Mouse (Mus musculus): Measurements from ENCODE around the gene Thrb.

Thrb gene

DNA sequence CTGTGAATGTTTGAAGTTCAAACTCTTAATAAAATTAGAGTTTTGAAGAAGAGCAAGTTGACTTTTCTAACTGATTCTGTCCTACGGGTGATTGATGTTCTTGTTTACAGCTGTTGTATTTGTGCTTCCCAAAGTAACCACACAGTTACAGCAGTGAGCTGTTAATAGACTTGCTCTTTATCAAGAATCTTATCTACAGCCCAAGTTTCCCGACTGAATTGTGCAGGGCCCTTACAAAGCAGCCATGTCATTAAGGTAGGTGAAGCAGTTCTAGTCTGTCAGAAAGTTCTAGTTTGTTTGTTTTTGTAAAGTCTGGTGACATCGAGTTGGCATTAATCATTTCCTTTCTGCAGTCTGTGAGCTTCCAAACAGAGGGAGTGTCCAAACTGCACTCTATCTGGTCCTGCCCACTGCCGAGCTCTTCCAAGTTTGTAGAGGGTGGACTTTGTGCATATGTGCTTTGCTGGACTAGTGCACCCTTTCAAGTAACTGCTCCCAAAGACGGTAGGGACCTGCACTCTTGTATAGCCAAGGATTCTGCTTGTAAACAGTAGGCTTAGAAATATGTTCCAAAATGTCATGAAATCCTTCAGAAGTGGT lies 124.2 kb downstream of the Thrb start:
- no peak for DNase-seq (ENCODE audit: low spot score)

DNA sequence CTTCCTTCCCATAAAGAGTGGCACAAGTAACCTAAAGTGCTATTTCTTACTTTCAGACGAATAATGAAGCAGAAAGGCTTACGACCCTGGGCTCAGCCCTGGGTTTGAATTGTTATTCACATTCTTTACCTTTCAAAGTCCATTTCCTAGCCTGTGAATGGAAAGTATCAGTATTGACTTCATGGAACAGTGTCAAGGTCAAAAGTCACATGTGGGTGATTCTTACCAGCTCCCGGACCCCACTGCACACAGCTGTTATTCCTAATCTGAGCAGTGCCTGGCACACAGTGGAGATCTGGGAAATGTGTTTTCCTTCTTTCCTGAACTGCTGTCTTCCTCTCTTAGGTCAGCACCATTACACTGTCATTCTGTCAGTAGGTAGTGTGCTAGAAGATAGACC lies 125.3 kb downstream of the Thrb start:
- no peak for DNase-seq (ENCODE audit: low spot score)

DNA sequence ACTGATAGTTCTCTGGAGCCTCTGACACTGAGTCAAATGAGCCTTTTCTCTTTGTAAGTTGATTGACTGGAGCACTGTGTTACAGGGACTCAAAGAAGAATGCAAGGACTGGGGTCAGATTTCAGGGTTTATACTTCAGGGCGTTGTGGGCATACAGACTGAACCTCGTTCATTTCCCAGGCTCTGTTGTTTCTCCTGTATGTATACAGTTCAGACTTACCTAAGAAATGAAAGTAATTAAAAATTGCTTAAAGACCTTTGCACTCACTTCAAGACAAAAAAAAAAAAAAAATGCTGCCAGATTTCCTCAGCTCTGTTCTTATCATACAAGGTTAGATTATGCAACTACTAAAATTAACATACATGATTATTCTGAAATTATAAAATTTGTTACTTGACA lies 126.2 kb downstream of the Thrb start:
- no peak for DNase-seq (ENCODE audit: low spot score)

GRCm38 (mm10) chr14:17803934-17804602 lies 144.0 kb downstream of the Thrb start:
- DNase-seq (ENCODE audit: low spot score), result no peak

DNA sequence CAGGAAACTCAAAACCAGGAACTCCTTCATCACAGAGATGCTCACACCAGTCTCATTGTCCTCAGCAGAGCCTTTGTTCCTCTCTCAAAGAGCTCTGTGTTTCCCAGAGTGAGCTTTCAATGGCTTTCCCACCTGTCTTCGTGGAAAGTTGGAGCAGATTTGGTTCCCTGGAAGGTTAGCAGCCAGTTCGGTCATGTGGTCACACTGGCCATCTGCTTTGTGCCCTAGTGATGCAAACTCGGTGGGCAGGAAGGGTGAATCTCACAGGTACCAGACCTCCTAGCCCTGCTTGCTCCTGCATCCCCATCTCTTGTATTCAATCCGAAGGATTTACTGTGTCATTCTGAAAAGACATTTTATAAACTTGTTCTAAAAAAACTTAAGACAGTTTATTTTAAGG lies 151.0 kb downstream of the Thrb start:
- DNase-seq (ENCODE audit: low spot score), result no peak

DNA sequence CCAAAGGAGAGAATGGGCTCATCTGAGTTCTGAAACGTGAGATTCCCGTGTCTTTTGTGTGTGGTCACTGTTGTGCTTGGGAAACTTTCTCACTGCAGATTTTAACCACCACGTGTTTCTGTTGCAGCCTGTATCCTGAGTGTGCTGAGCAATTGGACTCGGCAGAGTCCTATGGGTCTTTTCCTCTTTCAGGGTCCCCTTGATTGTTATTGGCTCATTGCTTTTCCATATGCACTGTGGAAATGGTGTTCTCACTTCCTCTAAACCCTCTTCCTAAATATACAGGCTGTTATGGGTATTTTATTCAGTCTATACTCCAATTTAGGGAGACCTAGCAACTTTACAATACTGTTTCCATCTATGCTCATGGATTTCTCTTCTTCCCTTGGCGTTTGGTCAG lies 152.4 kb downstream of the Thrb start:
- no peak for DNase-seq (ENCODE audit: low spot score)

DNA sequence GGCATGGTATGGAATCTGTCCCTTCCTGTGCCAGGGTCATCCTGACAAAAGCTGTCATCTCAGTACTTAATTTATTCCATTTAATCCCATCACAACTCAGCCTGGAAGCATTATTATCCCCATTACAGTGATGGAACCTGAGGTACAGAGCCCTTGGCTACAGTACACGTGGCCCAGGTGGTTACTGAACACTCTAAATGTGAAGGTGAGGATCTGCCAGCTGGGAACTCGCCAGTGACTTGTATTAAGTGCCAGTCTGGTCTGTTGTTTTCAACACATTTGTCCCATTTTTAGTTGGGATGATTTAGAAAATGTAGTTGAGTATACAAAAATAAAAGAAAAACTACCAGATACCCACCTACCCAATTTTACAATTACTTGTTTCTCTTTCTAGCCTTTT lies 155.0 kb downstream of the Thrb start:
- DNase-seq (ENCODE audit: low spot score), result no peak

- no peak for DNase-seq (ENCODE audit: low spot score)
Observed at GRCm38 (mm10) chr14:17818086-17818485, 158.0 kb downstream of the Thrb start.

DNA sequence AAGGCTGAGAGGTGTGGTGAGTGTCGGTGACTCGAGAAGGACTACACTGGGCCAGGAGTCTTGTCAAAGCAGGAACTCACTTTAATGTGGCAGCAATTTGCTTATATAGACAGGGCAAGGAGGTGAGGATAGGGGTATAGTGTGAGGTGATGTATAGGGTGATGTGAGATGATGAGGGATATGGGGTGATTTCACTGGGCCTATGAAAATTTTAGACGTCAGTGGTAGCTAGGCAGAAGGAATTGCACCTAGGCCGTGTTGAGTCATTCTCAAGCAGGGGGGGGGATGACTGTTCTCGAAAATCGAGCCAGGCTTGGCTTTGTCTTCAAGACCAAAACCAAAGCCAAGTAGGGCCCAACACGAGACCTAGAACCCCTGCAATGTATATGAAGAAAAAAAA lies 162.7 kb downstream of the Thrb start:
- DNase-seq (ENCODE audit: low spot score), result no peak

- no peak for DNase-seq (ENCODE audit: low spot score)
Observed at GRCm38 (mm10) chr14:17827401-17827800, 167.3 kb downstream of the Thrb start.

DNA sequence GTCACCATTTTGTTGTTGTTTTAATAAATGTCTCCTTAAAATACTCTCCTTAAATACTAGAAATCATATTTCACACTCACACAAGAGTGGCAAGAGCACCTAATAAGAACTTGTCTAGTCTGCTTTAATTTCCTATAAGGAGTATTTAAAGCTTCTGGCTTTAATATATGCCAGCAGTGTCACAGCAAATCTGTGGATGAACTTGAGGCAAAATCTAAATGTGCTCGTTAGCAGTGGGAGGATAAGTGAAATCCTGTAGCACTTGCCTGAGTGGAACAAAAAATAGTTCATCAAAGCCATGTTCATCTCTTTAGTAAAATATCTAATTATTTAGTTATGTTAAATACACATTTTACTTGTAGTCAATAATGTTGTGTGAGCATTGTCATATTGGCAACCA lies 175.7 kb downstream of the Thrb start:
- DNase-seq (ENCODE audit: low spot score), result no peak

GRCm38 (mm10) chr14:17836766-17837165 lies 176.7 kb downstream of the Thrb start:
- no peak for DNase-seq (ENCODE audit: low spot score)

GRCm38 (mm10) chr14:17845003-17845697 lies 185.1 kb downstream of the Thrb start:
- no peak for DNase-seq (ENCODE audit: low spot score)

DNA sequence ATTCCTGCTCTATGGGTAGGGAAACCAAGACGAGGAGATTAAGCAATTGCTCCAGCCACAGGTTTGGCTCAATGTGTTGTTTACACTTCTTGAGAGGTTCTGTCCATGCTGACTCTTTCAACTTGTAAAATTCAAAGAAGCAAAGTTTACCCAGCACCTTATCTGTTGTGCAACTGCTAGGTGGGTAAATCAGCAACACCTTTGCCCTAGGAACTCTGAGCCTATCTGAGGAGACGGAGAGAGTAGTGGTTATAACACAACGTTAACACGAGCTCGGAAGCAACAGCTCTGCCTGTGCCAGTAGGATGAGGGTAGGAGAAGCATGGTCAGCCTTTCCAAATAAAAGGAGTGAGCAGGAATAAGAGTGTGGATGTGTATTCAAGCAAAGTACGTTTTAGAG lies 185.8 kb downstream of the Thrb start:
- DNase-seq (ENCODE audit: low spot score), result no peak

DNA sequence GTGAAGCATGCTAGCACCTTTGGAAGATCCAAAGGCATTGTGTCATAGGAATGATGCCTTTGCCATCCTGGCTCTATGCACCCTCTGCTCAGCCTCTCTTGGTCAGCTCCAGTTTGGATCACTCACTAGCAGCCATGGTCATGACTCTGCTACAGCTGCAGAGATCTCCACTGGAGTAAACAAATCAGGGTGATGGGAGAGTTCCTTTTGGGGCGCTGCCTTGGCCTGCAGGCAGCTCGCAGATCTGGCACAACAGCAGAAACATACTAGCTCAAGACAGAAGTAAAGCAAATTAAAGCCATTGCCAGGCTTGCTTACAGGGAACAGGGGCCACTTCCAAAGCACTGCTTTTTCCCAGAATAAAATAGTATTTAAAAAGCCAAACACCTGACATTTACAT lies 186.6 kb downstream of the Thrb start:
- DNase-seq (ENCODE audit: low spot score), result no peak

DNA sequence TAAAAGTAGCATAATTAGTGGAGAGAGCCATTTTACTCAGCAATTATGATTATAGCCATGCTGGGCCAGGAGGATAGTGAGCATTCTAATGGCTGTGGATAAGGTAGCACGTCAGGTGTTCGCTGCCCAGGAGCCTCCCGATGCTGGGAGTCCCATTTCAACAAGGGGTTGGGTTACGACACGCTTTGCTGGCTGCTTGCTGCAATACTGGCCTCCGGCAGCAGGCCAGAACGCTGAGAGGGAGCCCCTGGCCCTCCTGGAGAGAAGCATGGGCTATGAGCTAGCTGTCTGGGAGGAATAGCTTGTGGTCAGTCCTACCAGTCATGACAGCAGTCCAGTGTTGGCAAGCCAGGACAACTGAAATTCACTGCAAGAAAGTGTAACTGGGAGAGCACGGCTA lies 187.2 kb downstream of the Thrb start:
- DNase-seq (ENCODE audit: low spot score), result no peak

DNA sequence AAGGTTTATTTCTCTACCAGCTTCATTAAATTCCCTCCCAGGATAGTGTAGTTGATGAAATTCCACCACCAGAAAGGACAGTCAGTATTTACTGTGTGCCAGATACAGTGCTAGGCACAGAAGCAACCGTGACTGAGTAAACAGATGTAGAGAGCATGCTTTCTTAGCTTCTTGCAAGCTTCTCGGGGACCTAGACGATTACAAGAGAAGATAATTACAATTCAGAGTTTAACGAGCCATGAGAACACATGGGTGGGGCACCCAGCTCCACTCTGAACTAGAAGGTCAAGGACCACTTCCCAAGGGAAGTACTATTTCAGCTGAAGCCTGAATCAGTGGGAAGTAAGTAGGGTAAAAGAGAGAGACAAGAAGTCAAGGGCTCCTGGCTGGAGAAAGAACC lies 190.3 kb downstream of the Thrb start:
- DNase-seq (ENCODE audit: low spot score), result no peak

DNA sequence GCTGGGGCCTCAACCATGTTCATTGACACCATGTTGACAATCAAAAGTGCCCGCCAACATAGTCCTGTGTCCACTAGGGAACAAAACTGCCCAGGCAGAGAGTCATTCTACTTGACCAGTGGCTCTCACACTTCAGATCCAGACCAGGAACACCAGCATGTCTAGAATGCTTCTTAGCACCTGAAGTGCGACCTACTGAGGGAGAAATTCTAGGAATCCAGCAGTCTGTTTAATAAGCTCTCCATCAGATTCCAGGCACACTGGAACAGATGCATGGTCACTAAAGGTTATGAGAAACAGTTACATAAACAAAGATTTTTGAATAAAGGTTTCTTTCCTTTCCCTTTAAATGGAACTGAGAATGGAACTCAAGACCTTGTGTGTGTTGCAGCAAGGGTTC lies 192.2 kb downstream of the Thrb start:
- DNase-seq (ENCODE audit: low spot score), result no peak

DNA sequence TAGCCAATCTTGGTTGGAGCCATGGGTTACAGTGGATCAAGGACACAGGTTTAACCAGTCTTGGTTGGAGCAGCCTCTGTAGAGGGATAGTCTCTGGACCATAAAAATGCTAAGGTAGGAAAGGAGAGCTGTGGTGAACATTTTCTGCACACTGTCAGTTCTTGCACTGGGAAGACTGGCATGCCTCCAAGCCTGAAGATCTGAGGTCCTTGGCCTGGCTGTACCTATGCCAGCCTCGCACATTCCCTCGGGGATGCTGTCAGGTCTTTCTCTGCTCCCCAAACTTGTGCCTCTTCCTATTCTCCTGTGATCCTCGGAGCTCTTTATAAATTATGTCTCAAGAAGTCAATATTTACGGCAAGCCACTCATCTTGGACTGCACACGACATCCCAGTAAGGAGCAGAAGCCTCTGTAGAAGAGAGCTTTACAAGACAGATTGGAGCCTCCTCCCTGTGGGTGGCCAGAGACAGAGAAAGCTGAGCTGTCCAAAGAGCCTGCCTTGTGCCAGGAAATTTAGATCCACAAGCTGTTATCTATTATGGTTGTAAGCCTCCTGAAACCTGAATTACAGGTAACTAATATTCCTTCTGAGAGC lies 199.8 kb downstream of the Thrb start:
- no peak for DNase-seq (ENCODE audit: low spot score)

DNA sequence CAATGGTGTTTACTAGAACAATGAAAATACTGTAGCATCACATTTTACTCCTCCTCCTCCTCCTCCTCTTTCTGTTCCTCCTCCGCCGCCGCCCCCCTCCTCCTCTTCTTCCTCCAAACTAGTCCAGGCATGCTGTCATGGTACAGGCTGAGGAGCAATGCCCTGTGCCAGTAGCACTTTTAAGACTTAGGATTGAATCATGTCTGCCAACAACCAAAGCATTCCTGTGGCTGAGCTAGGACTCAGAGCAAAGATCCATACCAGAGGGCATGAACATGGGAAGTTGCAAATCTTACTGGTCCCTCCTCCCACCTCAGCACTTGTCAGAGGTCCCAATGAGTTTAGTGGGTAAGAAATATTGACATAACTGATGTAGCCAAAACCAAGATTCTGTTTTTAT lies 202.6 kb downstream of the Thrb start:
- no peak for DNase-seq (ENCODE audit: low spot score)

- no peak for DNase-seq (ENCODE audit: low spot score)
Observed at GRCm38 (mm10) chr14:17863701-17864320, 203.8 kb downstream of the Thrb start.

- no peak for DNase-seq (ENCODE audit: low spot score)
Observed at GRCm38 (mm10) chr14:17868326-17868725, 208.3 kb downstream of the Thrb start.

GRCm38 (mm10) chr14:17875946-17876345 lies 215.9 kb downstream of the Thrb start:
- no peak for DNase-seq (ENCODE audit: low spot score)
